Mouse (Mus musculus) left cerebral cortex, adult 2 months (tissue): ENCODE data around the gene Gstm7. TPM values are rescaled to one million over a fixed set of nuclear protein-coding genes. Genes with fewer than 3 reads are reported as not detected.
"Not testable (repeated sequence)": the region's sequence is repeated elsewhere in the genome, so short reads cannot be mapped to it uniquely, and the experiment has no call there.

ENCODE experiments used
- DNase-seq, 2 experiments: peaks; one replicate each; pipeline ENCODE4 v3.0.0; 2021 to 2022; ENCODE audit warnings: low spot score in 2 of 2, mixed read lengths in 1 of 2; ENCODE audit errors: extremely low spot score in 1 of 2
- H3K27ac ChIP-seq: fragments of 200-600 bp; 2 replicates; pipeline ENCODE4 v1.8.1; 2022
- H3K4me3 ChIP-seq: fragments of 200-600 bp; 2 replicates; pipeline ENCODE4 v1.8.1; 2022
- CTCF ChIP-seq: fragments of 200-600 bp; IDR thresholded peaks from 2 replicates; pipeline ENCODE4 v1.8.1; 2022; ENCODE audit warnings: antibody characterized with exemption, mild to moderate bottlenecking, moderate library complexity
- intact Hi-C: fragments of 180-260 bp; cut with DNase I; formaldehyde crosslinking; loops from one replicate; pipeline ENCODE4 v1.15.1; 2025
- total RNA-seq, 2 experiments: library from RNA; stranded (reverse); gene quantifications; 2 replicates each; pipeline ENCODE4 v1.2.3; 2021

Gene Gstm7
- total RNA-seq, 2 experiments from 2014 or later, result 82.7 to 85.1 TPM

DNA sequence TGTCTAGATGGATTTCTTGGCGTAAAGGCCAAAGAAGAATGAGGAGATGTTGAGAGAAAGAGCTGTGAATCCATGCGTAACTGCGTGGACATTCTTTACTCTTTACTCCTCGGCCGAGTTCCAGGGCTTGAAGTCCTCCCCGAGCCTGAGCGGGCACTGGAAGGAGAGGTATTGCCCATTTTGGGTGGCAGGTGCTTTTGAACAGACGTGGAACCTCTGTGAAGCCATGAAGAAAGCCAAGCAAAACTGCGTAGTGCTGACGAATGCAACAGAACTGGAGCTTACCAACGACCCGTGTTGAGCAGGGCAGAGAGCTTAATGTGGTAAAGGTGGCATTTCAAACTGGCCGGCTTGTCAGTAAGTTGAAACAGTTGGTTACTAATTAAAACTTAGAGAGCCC, 32.9 kb downstream of the Gstm7 start:
- H3K4me3 ChIP-seq, result no peak overlapping the region
- no peak overlapping the region for H3K27ac ChIP-seq
- no peak for TF ChIP-seq CTCF
- DNase-seq, result no peak
- intact Hi-C loops, result no loop called here

DNA sequence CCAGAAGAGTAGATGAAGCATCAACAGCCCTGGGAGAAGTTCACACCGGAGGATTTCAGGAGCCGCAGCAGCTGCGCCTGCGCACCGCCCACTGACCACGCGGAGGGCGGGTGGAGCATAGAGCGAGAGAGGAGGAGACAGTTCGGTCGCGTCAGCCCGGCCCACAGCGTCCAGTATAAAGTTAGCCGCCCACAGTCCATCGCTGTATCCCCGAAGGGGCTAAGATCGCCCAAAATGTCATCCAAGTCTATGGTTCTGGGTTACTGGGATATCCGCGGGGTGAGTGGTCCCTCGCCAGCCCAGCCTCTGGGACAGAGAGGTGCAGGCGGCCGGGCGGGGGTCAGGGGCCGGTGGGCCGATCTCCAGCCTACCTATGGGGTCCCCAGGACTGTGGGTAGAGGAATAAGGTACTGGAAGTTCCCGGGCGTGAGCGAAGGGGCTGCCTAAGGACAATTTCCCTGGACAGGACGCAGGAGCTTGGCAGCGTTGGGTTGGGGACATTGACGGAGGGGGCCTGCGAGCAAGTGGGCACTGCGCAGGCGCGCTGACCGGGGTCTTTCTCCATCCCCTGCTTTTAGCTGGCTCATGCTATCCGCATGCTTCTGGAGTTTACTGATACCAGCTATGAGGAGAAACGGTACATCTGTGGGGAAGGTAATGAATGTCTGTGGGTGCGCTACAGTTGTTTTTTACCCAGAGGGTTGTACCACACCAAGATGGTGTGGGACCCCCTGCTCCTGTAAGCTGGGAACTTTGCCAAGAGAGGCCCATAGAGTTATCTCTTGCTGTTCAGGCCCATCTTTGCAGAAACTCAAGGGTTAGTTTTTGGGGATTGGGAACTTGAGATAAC, 35.7 kb downstream of the Gstm7 start, which contains the start of gene Gstm5:
Gstm5 (plus strand) TSS at position 102 of the 850 bp plus-strand sequence.
- peak; percentile 89 to 90 for DNase-seq
- Histone ChIP-seq H3K27ac (peak within 1 kb of the TSS; percentile 76), H3K4me3 (peak within 1 kb of the TSS; percentile 77)
- TF ChIP-seq CTCF, result no peak
- intact Hi-C loops, result no loop called here

DNA sequence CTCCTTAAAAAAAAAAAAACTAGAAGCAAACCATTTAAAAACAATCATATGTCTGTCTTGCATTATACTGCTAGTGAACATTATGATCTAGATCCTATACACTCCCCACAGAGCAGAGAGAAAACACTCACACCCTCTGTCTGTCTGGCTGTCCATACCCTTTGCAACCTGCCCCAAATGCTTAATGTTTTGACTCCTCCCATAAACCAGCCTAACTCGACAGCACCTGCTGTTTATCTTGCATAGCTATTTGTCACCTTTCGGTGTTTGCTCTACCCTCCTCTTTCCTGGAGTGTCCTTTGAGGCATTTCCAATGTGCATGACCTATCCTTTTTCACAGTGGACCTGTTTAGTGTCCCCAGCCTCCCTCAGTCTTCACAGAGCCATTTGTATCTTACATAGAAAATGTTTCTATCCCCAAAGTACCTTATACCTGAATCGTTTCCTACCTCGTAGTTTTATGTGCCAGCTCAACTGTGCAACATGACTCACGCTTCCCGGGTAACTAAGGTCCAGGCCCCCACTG, 36.4 kb downstream of the Gstm7 start:
- no peak for DNase-seq
- H3K27ac ChIP-seq, result peak overlapping the region; percentile 76
- no peak for TF ChIP-seq CTCF
- H3K4me3 ChIP-seq, result peak overlapping the region; percentile 77
- intact Hi-C loops, result no loop called here

DNA sequence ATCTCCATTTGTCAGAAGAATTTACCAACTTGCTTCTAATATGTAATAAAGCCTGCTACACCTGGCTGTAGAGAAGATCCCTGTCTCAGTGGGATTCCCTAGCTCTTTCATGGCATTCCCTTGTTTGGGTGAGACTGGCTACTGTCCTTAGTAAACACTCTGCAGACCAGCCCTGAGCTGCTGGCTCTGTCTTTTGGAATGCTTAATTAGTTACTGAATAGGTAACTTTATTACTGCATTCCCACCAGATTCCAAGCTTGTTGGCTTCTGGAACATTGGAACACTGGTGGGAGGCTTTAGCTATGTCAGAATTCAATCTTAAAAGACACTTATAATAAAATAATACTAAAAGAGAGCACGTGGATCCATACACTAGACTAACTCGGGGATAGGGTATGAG, 42.4 kb downstream of the Gstm7 start:
- DNase-seq, intact Hi-C loops, H3K4me3 ChIP-seq: not testable (repeated sequence)
- peak overlapping the region; percentile 15; the same call in 1 of the 2 replicates for H3K27ac ChIP-seq

DNA sequence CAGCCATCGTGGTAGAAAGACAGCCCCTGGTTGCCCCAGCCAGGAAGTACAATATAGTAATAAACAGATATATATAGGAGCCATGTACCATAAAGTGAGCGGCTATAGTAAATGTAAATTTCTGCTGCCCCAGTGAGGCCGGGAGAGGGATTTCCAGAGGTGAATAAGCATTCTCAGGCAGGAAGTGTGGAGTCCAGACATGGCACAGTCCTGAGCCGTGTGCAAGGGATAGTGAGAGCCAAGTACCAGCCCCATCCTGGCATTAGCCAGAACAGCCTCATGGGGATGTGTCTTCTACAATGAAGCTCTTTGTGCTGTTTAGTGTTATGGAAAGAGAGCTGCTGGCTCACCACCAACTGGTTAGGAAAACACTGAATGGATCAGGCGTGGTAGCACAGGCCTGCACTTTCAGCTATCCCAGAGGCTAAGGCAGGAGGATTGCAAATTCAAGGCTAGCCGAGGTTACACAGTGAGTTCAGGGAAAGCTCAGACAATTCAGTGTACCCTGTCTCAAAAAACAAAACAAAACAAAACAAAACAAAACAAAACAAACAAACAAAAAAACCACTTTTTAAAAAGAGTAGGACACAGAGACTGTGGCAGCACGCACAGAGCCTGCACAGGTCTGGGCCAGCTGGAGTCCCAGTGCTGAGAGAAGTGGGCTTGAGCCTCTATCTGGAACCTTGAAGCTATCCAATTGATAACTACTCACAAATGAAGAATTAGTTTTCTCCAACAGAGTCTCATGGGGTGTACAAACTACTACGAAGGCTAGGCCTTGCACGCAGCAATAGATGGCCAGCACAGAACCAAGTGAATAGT, 43.7 kb downstream of the Gstm7 start:
- DNase-seq, result peak in 1 of 2 experiments; percentile 51
- intact Hi-C loops, result no loop called here
- Histone ChIP-seq H3K27ac (peak overlapping the region; percentile 83), H3K4me3 (no peak overlapping the region)
- no peak; the same call in 1 of the 2 replicates for TF ChIP-seq CTCF

DNA sequence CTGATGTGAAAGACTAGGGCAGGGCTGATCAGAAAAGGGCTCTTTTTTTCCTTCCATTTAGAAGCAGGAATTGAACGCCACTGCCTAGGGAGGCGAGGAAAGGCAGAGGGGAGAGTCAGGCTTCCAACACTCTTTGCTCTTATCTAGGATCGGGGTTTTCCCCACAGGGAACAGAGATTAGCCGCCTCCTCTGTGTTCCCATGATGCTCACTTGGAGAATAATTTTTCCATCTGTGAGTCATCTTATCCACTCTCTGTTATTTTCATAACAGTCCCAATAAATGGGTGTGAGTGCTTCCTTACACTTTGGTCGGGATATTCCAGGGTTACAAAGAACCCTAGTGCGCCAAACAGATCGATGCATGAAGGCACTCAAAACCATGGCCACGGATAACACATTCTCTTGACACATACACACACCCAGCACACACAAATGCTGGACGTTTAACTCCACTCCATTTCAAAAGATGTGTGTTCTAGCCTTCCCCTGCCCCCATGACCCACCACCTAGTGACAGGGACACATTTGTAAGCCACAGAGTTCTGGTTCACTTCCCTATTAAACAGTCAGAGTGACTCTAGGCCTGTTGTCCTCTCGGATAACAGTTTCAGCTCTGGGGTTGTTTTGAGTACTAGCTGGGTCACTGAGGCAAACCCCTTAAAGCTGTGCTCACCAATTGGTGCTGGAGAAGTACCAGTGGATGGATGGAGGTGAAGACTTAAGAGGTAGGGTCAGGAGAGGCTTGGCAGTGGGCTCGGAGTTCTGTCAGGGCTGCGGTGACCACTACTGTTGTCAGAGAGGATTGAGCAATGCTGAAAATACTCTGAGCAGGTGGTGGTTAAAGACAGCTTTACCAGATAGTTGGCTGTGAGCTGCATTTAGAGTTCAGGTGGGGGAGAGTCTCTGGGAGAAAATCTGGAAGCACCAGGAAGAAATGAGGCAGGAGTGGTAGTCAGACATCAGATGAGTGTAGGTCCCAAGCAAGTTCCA, 53.6 kb downstream of the Gstm7 start:
- intact Hi-C loops, result no loop called here
- H3K4me3 ChIP-seq, result no peak overlapping the region
- no peak overlapping the region for H3K27ac ChIP-seq

DNA sequence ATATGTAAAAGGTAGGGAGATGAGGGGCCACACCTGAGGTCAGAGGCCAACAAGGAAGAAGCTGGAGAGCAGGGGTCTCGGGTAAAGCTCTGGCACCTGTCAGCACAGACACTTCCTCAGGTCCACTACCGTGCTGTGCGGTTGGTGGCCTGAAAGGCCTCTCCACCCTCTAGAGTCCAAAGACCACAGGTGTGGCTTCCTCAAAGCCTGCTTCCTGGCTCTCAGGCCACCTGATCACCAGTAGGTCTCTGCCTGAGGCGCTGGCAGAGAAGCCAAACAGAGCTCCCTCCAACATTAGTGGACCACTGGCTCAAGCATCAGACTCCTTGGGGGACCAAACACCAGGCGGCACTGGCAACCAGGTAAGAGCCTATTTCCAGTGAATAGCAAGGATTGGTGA, 54.6 kb downstream of the Gstm7 start, which contains the start of gene Eps8l3:
Eps8l3 (plus strand) TSS at position 225 of the 400 bp plus-strand sequence.
- DNase-seq, result no peak
- H3K27ac ChIP-seq, result no peak within 1 kb of the TSS
- no peak for TF ChIP-seq CTCF
- no peak within 1 kb of the TSS for H3K4me3 ChIP-seq
- intact Hi-C loops, result no loop called here

More for the DNA sequence above, 53.6 kb downstream of the Gstm7 start:
- no peak for DNase-seq
- no peak for TF ChIP-seq CTCF

Other genes with a start within 250 kb of the Gstm7 start
- 100 to 1,000 TPM; 332 to 340 TPM for gene Ahcyl1, start 235.3 kb downstream of the Gstm7 start, total RNA-seq
- 10 to 100 TPM; 12.6 to 13.2 TPM for gene Csf1, start 171.3 kb downstream of the Gstm7 start, total RNA-seq
- not detected for gene Eps8l3, start 54.6 kb downstream of the Gstm7 start, total RNA-seq
- 100 to 1,000 TPM; 230 TPM for gene Gstm5, start 36.0 kb downstream of the Gstm7 start, total RNA-seq
- 1 to 10 TPM; 4.7 to 6.7 TPM for gene Gstm6, start 11.9 kb upstream of the Gstm7 start, total RNA-seq
- gene Gstm3, start 37.5 kb upstream of the Gstm7 start, total RNA-seq, result not detected
- gene Gstm2, start 54.6 kb upstream of the Gstm7 start, total RNA-seq, result 1 to 10 TPM; 2.0 to 4.6 TPM
- 100 to 1,000 TPM; 266 to 284 TPM for gene Gstm1, start 86.2 kb upstream of the Gstm7 start, total RNA-seq
- gene Gstm4, start 113.1 kb upstream of the Gstm7 start, total RNA-seq, result 1 to 10 TPM; 7.8 to 8.0 TPM
- gene Ampd2, start 154.8 kb upstream of the Gstm7 start, total RNA-seq, result 10 to 100 TPM; 58.8 to 61.4 TPM
- not detected for gene Gnat2, start 161.0 kb upstream of the Gstm7 start, total RNA-seq
- 10 to 100 TPM; 26.9 to 28.6 TPM for gene Gnai3, start 214.3 kb upstream of the Gstm7 start, total RNA-seq
- 10 to 100 TPM; 17.0 to 19.0 TPM for gene Gpr61, start 223.1 kb upstream of the Gstm7 start, total RNA-seq